Mouse (Mus musculus): ENCODE data around the gene Scrn1. TPM values are rescaled to one million over a fixed set of nuclear protein-coding genes. Genes with fewer than 3 reads are reported as not detected.

The Scrn1 gene
- polyA plus RNA-seq, 1 experiment from 2014 or later = 2.8 TPM

DNA sequence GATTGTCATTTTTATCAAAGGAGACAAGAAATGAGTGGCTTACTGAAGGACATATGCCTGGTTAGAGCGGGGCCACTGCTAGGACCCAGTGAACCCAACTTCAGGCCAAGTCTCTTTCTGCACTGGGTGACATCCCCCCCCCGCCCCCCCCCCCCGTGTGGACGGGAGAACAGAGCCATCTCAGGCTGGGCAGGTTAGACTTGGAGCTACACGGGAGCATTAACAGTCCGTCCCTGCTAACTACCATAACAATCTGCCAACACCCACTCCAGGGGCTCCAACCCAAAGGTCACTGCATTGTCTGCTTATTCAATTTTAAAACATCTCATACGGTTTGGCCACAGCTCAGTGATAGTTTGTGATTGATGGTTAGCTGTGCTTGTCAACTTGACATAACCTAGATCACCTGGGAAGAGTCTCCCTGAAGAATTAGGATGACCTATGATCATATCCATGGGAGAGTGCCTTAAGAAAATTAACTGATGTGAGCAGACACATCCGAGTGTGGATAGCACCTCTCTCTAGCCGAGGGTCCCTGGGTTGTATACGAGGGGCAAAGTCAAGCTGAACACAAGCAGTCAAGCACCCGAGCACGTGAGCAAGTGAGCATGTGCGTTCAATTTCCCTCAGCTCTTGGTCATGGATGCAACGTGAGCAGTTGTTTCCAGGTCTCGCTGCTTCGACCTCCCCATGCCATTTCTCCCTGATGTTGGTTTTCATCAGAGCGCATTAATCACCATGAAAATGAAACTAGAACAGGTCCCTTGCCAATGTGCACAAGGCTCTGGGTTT is 4.1 kb downstream of the Scrn1 start:
- TF ChIP-seq EP300 (IDR thresholded peaks at IDR 0.05) (no peak), CTCF (IDR thresholded peaks at IDR 0.05) (no peak)
- H3K9me3 ChIP-seq (ENCODE audit: low read length) = no peaks in the 10 kb centered on the region
- no peak overlapping the region for H3K4me2 ChIP-seq (replicated peaks; ENCODE audit: low read depth, low read length)
- no peaks in the 10 kb centered on the region for H3K27me3 ChIP-seq (replicated peaks; ENCODE audit: insufficient read depth, low read length)
- H3K4me3 ChIP-seq (ENCODE audit: low read depth, low read length) = no peak overlapping the region
- no peaks in the 10 kb centered on the region for H3K4me1 ChIP-seq (ENCODE audit: insufficient read depth, low read depth, low read length)
- DNase-seq (ENCODE audit: low spot score) (no peak), ATAC-seq (no peak)
- H3K9ac ChIP-seq (replicated peaks; ENCODE audit: low read depth) = no peak overlapping the region
- no peaks in the 10 kb centered on the region for H3K36me3 ChIP-seq (ENCODE audit: insufficient read depth, low read length)
- 56% methylated on average over 16 of the region's 17 CpGs for WGBS
- no peak overlapping the region for H3K27ac ChIP-seq (ENCODE audit: low read length)

- Histone ChIP-seq H3K4me2 (replicated peaks; ENCODE audit: low read depth, low read length) (no peak overlapping the region), H3K4me1 (ENCODE audit: insufficient read depth, low read depth, low read length) (no peaks in the 10 kb centered on the region), H3K4me3 (ENCODE audit: low read depth, low read length) (no peak overlapping the region), H3K9ac (replicated peaks; ENCODE audit: low read depth) (no peak overlapping the region), H3K9me3 (ENCODE audit: low read length) (no peaks in the 10 kb centered on the region), H3K27ac (ENCODE audit: low read length) (no peak overlapping the region), H3K36me3 (ENCODE audit: insufficient read depth, low read length) (no peaks in the 10 kb centered on the region), H3K27me3 (replicated peaks; ENCODE audit: insufficient read depth, low read length) (no peaks in the 10 kb centered on the region)
- no peak for TF ChIP-seq EP300 (IDR thresholded peaks at IDR 0.05)
- no peak for TF ChIP-seq CTCF (IDR thresholded peaks at IDR 0.05)
- 59% methylated on average over 7 of the region's 7 CpGs for WGBS
- DNase-seq (ENCODE audit: low spot score) (no peak), ATAC-seq (no peak)
These were observed 7.8 kb downstream of the Scrn1 start for GRCm38 (mm10) chr6:54558466-54558865.

- H3K4me2 ChIP-seq (replicated peaks; ENCODE audit: low read depth, low read length) = no peak overlapping the region
- no peaks in the 10 kb centered on the region for H3K4me1 ChIP-seq (ENCODE audit: insufficient read depth, low read depth, low read length)
- no peak for TF ChIP-seq EP300 (IDR thresholded peaks at IDR 0.05)
- TF ChIP-seq CTCF (IDR thresholded peaks at IDR 0.05) = no peak
- no peaks in the 10 kb centered on the region for H3K27me3 ChIP-seq (replicated peaks; ENCODE audit: insufficient read depth, low read length)
- no peaks in the 10 kb centered on the region for H3K9me3 ChIP-seq (ENCODE audit: low read length)
- H3K27ac ChIP-seq (ENCODE audit: low read length) = no peak overlapping the region
- ATAC-seq (no peak), DNase-seq (ENCODE audit: low spot score) (no peak)
- WGBS = 89% methylated on average over 7 of the region's 7 CpGs
- no peak overlapping the region for H3K9ac ChIP-seq (replicated peaks; ENCODE audit: low read depth)
- no peak overlapping the region for H3K4me3 ChIP-seq (ENCODE audit: low read depth, low read length)
- no peaks in the 10 kb centered on the region for H3K36me3 ChIP-seq (ENCODE audit: insufficient read depth, low read length)
These were observed 8.6 kb downstream of the Scrn1 start for GRCm38 (mm10) chr6:54557671-54558070.

DNA sequence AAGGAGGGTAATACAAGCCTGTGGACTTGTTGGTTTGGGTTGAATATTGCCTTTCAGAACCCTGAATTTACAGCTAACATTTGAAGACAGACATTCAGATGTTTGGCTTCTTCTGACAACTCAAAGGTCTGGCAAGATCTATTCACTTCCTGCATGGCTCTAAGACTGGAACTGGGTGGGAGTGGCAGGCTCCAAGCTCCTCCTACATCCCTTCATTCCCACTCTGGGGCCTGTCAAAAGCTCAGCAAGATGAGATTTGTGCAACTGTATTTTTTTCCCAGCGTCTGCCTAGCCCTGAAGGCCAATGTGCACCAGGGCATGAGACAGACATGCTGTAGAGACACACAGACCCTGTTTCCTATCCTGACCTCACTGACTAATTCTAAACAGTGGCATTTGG is 10.5 kb downstream of the Scrn1 start:
- WGBS = 43% methylated on average over 1 of the region's 1 CpGs

GRCm38 (mm10) chr6:54554341-54555110 is 11.8 kb downstream of the Scrn1 start:
- Histone ChIP-seq H3K4me2 (replicated peaks; ENCODE audit: low read depth, low read length) (no peak overlapping the region), H3K9ac (replicated peaks; ENCODE audit: low read depth) (no peak overlapping the region), H3K4me3 (ENCODE audit: low read depth, low read length) (no peak overlapping the region), H3K4me1 (ENCODE audit: insufficient read depth, low read depth, low read length) (no peaks in the 10 kb centered on the region), H3K27ac (ENCODE audit: low read length) (no peak overlapping the region), H3K36me3 (ENCODE audit: insufficient read depth, low read length) (no peaks in the 10 kb centered on the region), H3K9me3 (ENCODE audit: low read length) (no peaks in the 10 kb centered on the region), H3K27me3 (replicated peaks; ENCODE audit: insufficient read depth, low read length) (no peaks in the 10 kb centered on the region)
- 43% methylated on average over 8 of the region's 8 CpGs for WGBS
- no peak for ATAC-seq
- no peak for DNase-seq (ENCODE audit: low spot score)
- TF ChIP-seq CTCF (IDR thresholded peaks at IDR 0.05) (no peak), EP300 (IDR thresholded peaks at IDR 0.05) (no peak)

More for the DNA sequence above, 10.5 kb downstream of the Scrn1 start:
- Histone ChIP-seq H3K27ac (ENCODE audit: low read length) (no peak overlapping the region), H3K4me3 (ENCODE audit: low read depth, low read length) (no peak overlapping the region), H3K9ac (replicated peaks; ENCODE audit: low read depth) (no peak overlapping the region), H3K27me3 (replicated peaks; ENCODE audit: insufficient read depth, low read length) (no peaks in the 10 kb centered on the region), H3K36me3 (ENCODE audit: insufficient read depth, low read length) (no peaks in the 10 kb centered on the region), H3K4me1 (ENCODE audit: insufficient read depth, low read depth, low read length) (no peaks in the 10 kb centered on the region), H3K9me3 (ENCODE audit: low read length) (no peaks in the 10 kb centered on the region), H3K4me2 (replicated peaks; ENCODE audit: low read depth, low read length) (no peak overlapping the region)
- ATAC-seq = peak; percentile 71
- DNase-seq (ENCODE audit: low spot score) = peak; percentile 76
- TF ChIP-seq CTCF (IDR thresholded peaks at IDR 0.05) (no peak), EP300 (IDR thresholded peaks at IDR 0.05) (no peak)

DNA sequence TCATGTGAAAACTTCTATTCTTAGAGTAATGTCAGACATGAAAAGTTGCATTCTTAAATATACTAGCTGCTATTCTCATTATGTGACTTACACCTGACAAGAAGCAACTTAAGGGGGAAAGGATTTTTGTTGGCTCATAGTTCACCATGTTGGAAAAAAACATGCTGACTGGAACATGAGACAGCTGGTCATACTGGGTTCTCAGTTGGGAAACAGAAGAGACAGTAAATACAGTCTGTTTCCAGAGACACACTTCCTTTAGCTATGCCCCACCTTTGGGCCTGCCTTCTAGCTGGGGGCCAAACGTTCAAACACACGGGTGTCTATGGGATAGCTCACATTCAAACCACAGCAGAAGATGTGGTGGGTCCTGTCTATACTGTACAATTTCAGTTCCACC is 12.7 kb downstream of the Scrn1 start:
- H3K36me3 ChIP-seq (ENCODE audit: insufficient read depth, low read length) = no peaks in the 10 kb centered on the region

More for the DNA sequence above, 12.7 kb downstream of the Scrn1 start:
- Histone ChIP-seq H3K27ac (ENCODE audit: low read length) (no peak overlapping the region), H3K4me1 (ENCODE audit: insufficient read depth, low read depth, low read length) (no peaks in the 10 kb centered on the region), H3K27me3 (replicated peaks; ENCODE audit: insufficient read depth, low read length) (no peaks in the 10 kb centered on the region), H3K4me3 (ENCODE audit: low read depth, low read length) (no peak overlapping the region), H3K9me3 (ENCODE audit: low read length) (no peaks in the 10 kb centered on the region), H3K9ac (replicated peaks; ENCODE audit: low read depth) (no peak overlapping the region), H3K4me2 (replicated peaks; ENCODE audit: low read depth, low read length) (no peak overlapping the region)
- ATAC-seq (no peak), DNase-seq (ENCODE audit: low spot score) (peak; percentile 40)
- WGBS = 56% methylated on average over 2 of the region's 2 CpGs
- no peak; the same call in 1 of the 2 replicates for TF ChIP-seq EP300 (IDR thresholded peaks at IDR 0.05)
- TF ChIP-seq CTCF (IDR thresholded peaks at IDR 0.05) = no peak

Data from lung, postnatal 0 days (tissue).